Mouse (Mus musculus) left cerebral cortex, postnatal 14 days (tissue): ENCODE data around the gene S100a5. TPM values are rescaled to one million over a fixed set of nuclear protein-coding genes. Genes with fewer than 3 reads are reported as not detected.

Experiments used
- DNase-seq, 2 experiments: peaks; one replicate each; pipeline ENCODE4 v3.0.0; 2021 to 2022; ENCODE audit warnings: low spot score in 2 of 2, mixed read lengths in 1 of 2
- intact Hi-C: fragments of 180-260 bp; cut with DNase I; formaldehyde crosslinking; loops from one replicate; pipeline ENCODE4 v1.15.1; 2025
- total RNA-seq, 2 experiments: library from RNA; stranded (reverse); gene quantifications; 2 replicates each; pipeline ENCODE4 v1.2.3; 2021

The S100a5 gene
- total RNA-seq, 2 experiments from 2014 or later: not detected

GRCm38 (mm10) chr3:90615415-90615814 is 7.1 kb downstream of the S100a5 start:
- DNase-seq: peak; percentile 76 to 84
- intact Hi-C loops: loop anchor here (2.0 to 5.0 kb wide), 2 partner anchors 88 to 125 kb away; partner anchors contain the start of genes S100a14 and Snapin

- no peak for DNase-seq
- intact Hi-C loops: loop anchor here (2.0 to 5.0 kb wide), 2 partner anchors 89 to 125 kb away; partner anchors contain the start of genes S100a14 and Snapin
Measured at GRCm38 (mm10) chr3:90615911-90616310, 7.6 kb downstream of the S100a5 start.

DNA sequence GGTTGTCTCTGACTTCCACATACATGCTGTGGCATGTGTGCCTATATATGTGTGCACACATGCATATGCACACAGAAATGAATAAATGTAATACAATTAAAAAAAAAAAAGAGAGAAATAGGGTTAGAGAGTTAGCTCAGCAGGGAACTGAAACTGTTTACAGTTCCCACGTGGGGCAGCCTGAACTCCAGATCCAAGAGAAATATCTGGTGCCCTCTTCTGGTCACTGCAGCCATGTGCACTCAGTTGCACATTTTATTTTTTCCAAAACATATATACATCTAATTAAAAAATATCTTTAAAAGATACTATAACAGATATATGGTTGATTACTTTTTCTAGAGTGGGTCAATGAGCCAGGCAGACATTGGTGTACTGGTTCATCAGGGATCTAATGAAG is 9.3 kb downstream of the S100a5 start:
- intact Hi-C loops: loop anchor here (5.0 kb wide), 1 partner anchor 90 kb away; the partner anchor contains the start of gene S100a14
- no peak for DNase-seq

DNA sequence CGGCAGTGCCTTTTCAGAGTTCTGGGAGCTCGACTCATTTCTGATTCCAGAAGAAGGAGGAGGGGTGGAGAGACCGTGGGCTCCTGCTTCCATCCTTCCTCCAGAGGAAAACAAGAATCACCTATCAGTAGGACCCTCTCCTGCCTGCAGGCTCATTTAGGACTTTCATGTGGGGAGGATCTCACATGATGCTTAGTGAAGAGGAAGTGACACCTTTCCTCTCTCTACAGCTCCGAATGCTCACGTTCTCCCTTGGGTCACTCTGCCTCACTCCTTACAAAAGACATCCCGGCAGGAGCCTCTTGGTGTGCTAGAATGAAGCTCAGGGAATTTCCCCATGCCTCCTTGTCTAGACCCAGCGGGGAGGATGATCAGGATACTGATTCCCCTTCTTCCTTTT is 13.2 kb downstream of the S100a5 start:
- DNase-seq: no peak
- intact Hi-C loops: no loop called here

GRCm38 (mm10) chr3:90623435-90624071 is 15.2 kb downstream of the S100a5 start:
- intact Hi-C loops: no loop called here
- peak; percentile 66 to 71 for DNase-seq

- DNase-seq: no peak
- intact Hi-C loops: no loop called here
Measured at GRCm38 (mm10) chr3:90625496-90625895, 17.2 kb downstream of the S100a5 start.

- intact Hi-C loops: no loop called here
- DNase-seq: no peak
Measured at GRCm38 (mm10) chr3:90626266-90627021, 18.1 kb downstream of the S100a5 start.

GRCm38 (mm10) chr3:90627366-90627765 is 19.0 kb downstream of the S100a5 start:
- no peak for DNase-seq
- intact Hi-C loops: no loop called here

DNA sequence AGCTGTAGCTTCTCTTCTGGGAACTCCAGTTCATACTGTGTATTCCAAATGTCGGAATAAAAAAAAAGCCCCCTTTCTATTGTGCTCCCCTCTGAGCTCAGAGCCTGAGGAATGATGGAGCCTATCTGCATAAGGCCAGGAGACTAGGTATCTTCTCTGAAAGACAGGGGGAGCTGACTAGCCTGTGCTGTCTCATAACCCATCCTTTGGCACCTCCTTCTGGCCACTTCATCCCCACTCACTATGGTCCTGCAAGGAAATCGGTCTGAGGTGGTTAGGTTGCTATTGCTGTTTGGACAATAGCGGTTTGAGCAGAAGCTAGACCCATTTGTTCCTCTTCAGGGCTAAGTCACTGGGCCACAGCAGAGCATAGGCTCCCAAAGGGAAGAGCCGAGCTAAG is 19.5 kb downstream of the S100a5 start:
- DNase-seq: no peak
- intact Hi-C loops: no loop called here

- no peak for DNase-seq
- intact Hi-C loops: no loop called here
Measured at GRCm38 (mm10) chr3:90629298-90629697, 21.0 kb downstream of the S100a5 start.

GRCm38 (mm10) chr3:90631984-90632383 is 23.7 kb downstream of the S100a5 start:
- intact Hi-C loops: no loop called here
- no peak for DNase-seq

GRCm38 (mm10) chr3:90638511-90639275 is 30.4 kb downstream of the S100a5 start:
- no peak for DNase-seq
- intact Hi-C loops: no loop called here

- no peak for DNase-seq
- intact Hi-C loops: no loop called here
Measured at GRCm38 (mm10) chr3:90639511-90640154, 31.3 kb downstream of the S100a5 start.

DNA sequence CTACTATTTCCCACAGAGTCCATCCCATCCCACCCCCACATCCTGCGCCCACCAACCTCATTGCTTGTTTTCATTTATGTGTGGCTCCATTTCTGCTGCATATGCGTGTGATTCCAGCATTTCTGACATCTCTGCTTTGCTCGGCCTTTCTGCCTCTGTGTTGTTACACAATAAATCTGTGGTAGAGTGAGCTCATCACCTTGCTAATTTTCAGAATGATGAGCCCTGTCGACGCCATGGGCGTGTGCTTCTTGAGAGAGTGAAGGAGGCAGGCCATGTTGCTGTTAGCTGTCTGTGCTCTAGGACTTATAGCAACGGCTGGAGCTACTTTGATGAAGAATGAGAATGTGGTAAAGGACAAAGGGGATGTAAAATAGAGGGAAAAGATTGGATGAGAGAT is 32.7 kb downstream of the S100a5 start:
- intact Hi-C loops: no loop called here
- no peak for DNase-seq

GRCm38 (mm10) chr3:90644220-90644619 is 35.9 kb downstream of the S100a5 start:
- intact Hi-C loops: no loop called here
- DNase-seq: peak; percentile 41 to 47

DNA sequence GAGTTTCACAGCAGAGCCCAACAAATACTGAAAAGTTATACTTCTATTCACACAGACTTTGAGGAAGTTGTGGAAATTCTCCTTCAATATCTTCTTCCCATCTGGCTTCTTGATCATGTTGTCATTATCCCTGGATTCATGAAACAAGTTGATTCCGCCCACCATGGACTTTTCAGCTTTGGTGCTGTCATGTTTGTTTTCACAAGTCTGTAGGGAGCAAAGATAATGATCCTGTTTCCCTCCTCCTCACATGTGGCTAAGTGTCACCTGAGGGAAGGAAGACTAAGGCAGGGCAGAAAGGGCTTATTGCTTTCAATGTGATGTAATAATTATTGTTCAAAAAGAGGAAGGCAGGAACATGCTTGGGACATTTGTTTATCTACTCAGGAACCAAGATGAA is 39.0 kb downstream of the S100a5 start:
- intact Hi-C loops: no loop called here
- no peak for DNase-seq

- DNase-seq: peak in 1 of 2 experiments; percentile 54
- intact Hi-C loops: no loop called here
Measured at GRCm38 (mm10) chr3:90648981-90649380, 40.7 kb downstream of the S100a5 start.

DNA sequence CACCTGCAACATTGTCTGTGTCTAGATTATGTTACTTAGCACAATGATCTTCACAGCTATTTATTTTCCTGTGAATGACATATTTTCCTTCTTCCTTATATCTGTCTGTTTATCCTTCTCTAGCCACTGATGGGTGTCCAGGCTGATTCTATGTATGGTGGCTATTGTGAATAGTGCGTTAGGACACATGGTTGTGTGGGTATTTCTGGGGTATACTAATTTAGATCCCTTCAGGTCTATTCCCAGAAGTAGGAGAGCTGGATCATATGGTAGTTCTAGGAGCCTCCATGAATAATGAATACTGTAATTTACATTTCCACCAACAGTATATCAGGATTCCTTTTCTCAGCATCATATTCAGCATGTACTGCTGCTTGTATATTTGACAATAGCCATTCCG is 41.5 kb downstream of the S100a5 start:
- DNase-seq: peak in 1 of 2 experiments; percentile 30
- intact Hi-C loops: loop anchor here (5.0 kb wide), 1 partner anchor 143 kb away; the partner anchor contains the start of gene Chtop

GRCm38 (mm10) chr3:90652878-90653508 is 44.7 kb downstream of the S100a5 start:
- intact Hi-C loops: loop anchor here (1.0 to 5.0 kb wide), 3 partner anchors 66 to 162 kb away; partner anchors contain the start of genes Chtop and Snapin
- peak; percentile 87 to 91 for DNase-seq
